Mouse (Mus musculus) liver, adult 2 months (tissue): ENCODE measurements around the gene Acbd4.

ENCODE experiments used
- CTCF ChIP-seq: fragments of 200-500 bp; IDR thresholded peaks from 2 replicates; pipeline ENCODE4 v1.5.1; 2011; ENCODE audit warnings: low read depth, low read length, control low read depth
- POLR2A ChIP-seq: fragments of 200-500 bp; IDR thresholded peaks from 2 replicates; pipeline ENCODE4 v1.6.1; 2011; ENCODE audit warnings: low read length, control low read depth; ENCODE audit not compliant: insufficient read depth; ENCODE audit errors: extremely low read depth

DNA sequence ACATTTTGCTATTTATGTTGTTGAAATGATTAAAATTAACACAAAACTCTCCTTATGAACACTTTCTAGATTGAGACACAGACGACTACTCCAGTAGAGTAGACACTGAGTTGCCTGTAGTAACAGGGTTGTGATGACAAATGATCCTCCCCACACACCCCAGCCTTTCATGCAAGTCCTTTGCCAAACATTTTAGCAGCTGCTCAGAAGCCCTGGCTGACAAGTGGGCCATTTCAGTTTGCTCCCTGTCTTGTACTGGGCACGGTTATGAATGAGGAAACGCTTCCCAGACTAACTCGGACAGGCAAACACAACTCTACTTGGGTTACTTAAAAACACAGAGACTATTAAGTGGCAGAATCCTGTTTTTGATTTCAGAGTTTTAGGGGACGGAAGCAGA is 18.8 kb downstream of the Acbd4 start:
- no peak for TF ChIP-seq POLR2A
- no peak for TF ChIP-seq CTCF
